Mouse (Mus musculus) kidney, adult 2 months (tissue): Measurements from ENCODE around the gene Rnf146. TPM values are rescaled to one million over a fixed set of nuclear protein-coding genes. Genes with fewer than 3 reads are reported as not detected.
"Not testable (repeated sequence)": the region's sequence is repeated elsewhere in the genome, so short reads cannot be mapped to it uniquely, and the experiment has no call there.

Source experiments
- DNase-seq: peaks from one replicate; pipeline ENCODE4 v3.0.0; 2021
- H3K27ac ChIP-seq: fragments of 200-500 bp; 2 replicates; pipeline ENCODE4 v1.5.1; 2012; ENCODE audit warnings: low read depth, low read length, control low read depth, inconsistent platforms; ENCODE audit not compliant: insufficient read depth
- H3K27me3 ChIP-seq: fragments of 200-500 bp; replicated peaks from 2 replicates; pipeline ENCODE4 v1.6.1; 2012; ENCODE audit warnings: mild to moderate bottlenecking, moderate library complexity, low read length, inconsistent platforms; ENCODE audit not compliant: control insufficient read depth, insufficient read depth
- H3K36me3 ChIP-seq: fragments of 200-500 bp; 2 replicates; pipeline ENCODE4 v1.6.1; 2012; ENCODE audit warnings: mild to moderate bottlenecking, moderate library complexity, low read length, inconsistent platforms; ENCODE audit not compliant: control insufficient read depth, insufficient read depth
- H3K4me1 ChIP-seq: fragments of 200-500 bp; 2 replicates; pipeline ENCODE4 v1.6.1; 2011; ENCODE audit warnings: low read length; ENCODE audit not compliant: control insufficient read depth, insufficient read depth
- H3K4me3 ChIP-seq: fragments of 200-500 bp; 2 replicates; pipeline ENCODE4 v1.5.1; 2011; ENCODE audit warnings: mild to moderate bottlenecking, low read depth, low read length, control low read depth; ENCODE audit not compliant: insufficient read depth
- CTCF ChIP-seq: fragments of 200-500 bp; conservative IDR thresholded peaks from 2 replicates; pipeline ENCODE4 v1.5.1; 2011; ENCODE audit warnings: low read depth, mild to moderate bottlenecking, control low read depth, low read length, moderate library complexity, mixed read lengths; ENCODE audit not compliant: insufficient read depth, insufficient read length
- POLR2A ChIP-seq: fragments of 200-500 bp; IDR thresholded peaks from one replicate; pipeline ENCODE4 v1.6.1; 2011; ENCODE audit warnings: low read depth, low read length, control low read depth
- WGBS: fragments of 180-500 bp; shearing (Covaris S2); methylation state at CpG from one replicate; pipeline ENCODE4 v1.1.7; 2018; 5-methylcytosine and 5-hydroxymethylcytosine counted together
- polyA plus RNA-seq: library from polyadenylated mRNA; depleted of rRNA; stranded (reverse); fragments of >200 nt; gene quantifications from 2 replicates; pipeline ENCODE4 v1.2.3, GENCODE M21; 2012; rRNA removed

Gene Rnf146
- 20.5 and 23.6 TPM in 2 replicates for polyA plus RNA-seq

- TF ChIP-seq POLR2A (no peak), CTCF (no peak)
- Histone ChIP-seq H3K36me3 (no peaks in the 10 kb centered on the region), H3K27ac (peak within 1 kb of the TSS; percentile 89), H3K4me3 (peak within 1 kb of the TSS; percentile 96), H3K27me3 (no peaks in the 10 kb centered on the region), H3K4me1 (peaks cover 4% of the 10 kb centered on the region)
- WGBS = 6% methylated on average over 15 of the region's 15 CpGs
- no peak for DNase-seq
These were observed at the start of gene Rnf146 for GRCm38 (mm10) chr10:29362197-29362900. Rnf146 (minus strand) TSS chr10:29362442.

GRCm38 (mm10) chr10:29402656-29403268 is 40.5 kb upstream of the Rnf146 start:
- H3K36me3 ChIP-seq = no peaks in the 10 kb centered on the region
- no peak for DNase-seq
- 16% methylated on average over 8 of the region's 8 CpGs for WGBS
- no peaks in the 10 kb centered on the region for H3K27me3 ChIP-seq
- no peak overlapping the region for H3K27ac ChIP-seq
- TF ChIP-seq POLR2A = no peak
- no peak for TF ChIP-seq CTCF
- H3K4me3 ChIP-seq = no peak overlapping the region
- H3K4me1 ChIP-seq = no peaks in the 10 kb centered on the region

GRCm38 (mm10) chr10:29394890-29395289 is 32.6 kb upstream of the Rnf146 start:
- H3K36me3 ChIP-seq, H3K27ac ChIP-seq, H3K4me3 ChIP-seq, H3K4me1 ChIP-seq, DNase-seq, H3K27me3 ChIP-seq: not testable (repeated sequence)
- 77% methylated on average over 2 of the region's 2 CpGs for WGBS
- TF ChIP-seq CTCF = peak; percentile 18; the same call in 1 of the 2 replicates

- WGBS = 74% methylated on average over 2 of the region's 2 CpGs
- Histone ChIP-seq H3K4me3 (no peak overlapping the region), H3K27me3 (no peaks in the 10 kb centered on the region), H3K4me1 (no peaks in the 10 kb centered on the region), H3K36me3 (no peaks in the 10 kb centered on the region), H3K27ac (no peak overlapping the region)
- DNase-seq = no peak
- TF ChIP-seq CTCF (no peak), POLR2A (no peak)
These were observed 19.3 kb upstream of the Rnf146 start for GRCm38 (mm10) chr10:29381558-29381957.

- TF ChIP-seq CTCF (no peak), POLR2A (no peak)
These were observed 11.8 kb upstream of the Rnf146 start for GRCm38 (mm10) chr10:29374065-29374464.

GRCm38 (mm10) chr10:29361464-29362196 is 612 bp downstream of the Rnf146 start:
- under 1% methylated on average over 96 of the region's 100 CpGs for WGBS
- Histone ChIP-seq H3K4me3 (peak overlapping the region; percentile 96), H3K36me3 (no peaks in the 10 kb centered on the region), H3K27ac (peak overlapping the region; percentile 89), H3K4me1 (peaks cover 8% of the 10 kb centered on the region), H3K27me3 (no peaks in the 10 kb centered on the region)
- DNase-seq = peak; percentile 93
- TF ChIP-seq POLR2A = peak; percentile 54
- no peak for TF ChIP-seq CTCF

More at GRCm38 (mm10) chr10:29374065-29374464, 11.8 kb upstream of the Rnf146 start:
- no peak overlapping the region for H3K27ac ChIP-seq
- no peak overlapping the region for H3K4me3 ChIP-seq
- DNase-seq = no peak
- no peaks in the 10 kb centered on the region for H3K36me3 ChIP-seq
- H3K27me3 ChIP-seq = no peaks in the 10 kb centered on the region
- 72% methylated on average over 5 of the region's 5 CpGs for WGBS
- no peaks in the 10 kb centered on the region for H3K4me1 ChIP-seq

- WGBS = 0% methylated on average over 6 of the region's 6 CpGs
- TF ChIP-seq POLR2A (no peak), CTCF (no peak)
- no peak for DNase-seq
- no peaks in the 10 kb centered on the region for H3K27me3 ChIP-seq
- H3K36me3 ChIP-seq = no peaks in the 10 kb centered on the region
- peak overlapping the region; percentile 80 for H3K27ac ChIP-seq
- H3K4me1 ChIP-seq = peaks cover 8% of the 10 kb centered on the region
- H3K4me3 ChIP-seq = peak overlapping the region; percentile 96
These were observed 1.2 kb downstream of the Rnf146 start for GRCm38 (mm10) chr10:29361095-29361463.
